Mouse (Mus musculus) adrenal gland, postnatal 14 days (tissue): Measurements from ENCODE around the gene Ccdc43. TPM values are rescaled to one million over a fixed set of nuclear protein-coding genes. Genes with fewer than 3 reads are reported as not detected.
A peak's percentile ranks its signal among the peaks of the same experiment; 100 is the strongest.

Experiments
- DNase-seq: peaks from one replicate; pipeline ENCODE4 v3.0.0; 2021; ENCODE audit warnings: mixed read lengths
- microRNA-seq, 2 experiments: library from miRNA; unstranded; fragments of <30 nt; microRNA quantifications; one replicate each; pipeline ENCODE4 v1.2.0; 2021
- total RNA-seq: library from RNA; stranded (reverse); gene quantifications from 2 replicates; pipeline ENCODE4 v1.2.3, GENCODE M21; 2021

The Ccdc43 gene
- total RNA-seq, 1 experiment from 2014 or later: 23.6 TPM

DNA sequence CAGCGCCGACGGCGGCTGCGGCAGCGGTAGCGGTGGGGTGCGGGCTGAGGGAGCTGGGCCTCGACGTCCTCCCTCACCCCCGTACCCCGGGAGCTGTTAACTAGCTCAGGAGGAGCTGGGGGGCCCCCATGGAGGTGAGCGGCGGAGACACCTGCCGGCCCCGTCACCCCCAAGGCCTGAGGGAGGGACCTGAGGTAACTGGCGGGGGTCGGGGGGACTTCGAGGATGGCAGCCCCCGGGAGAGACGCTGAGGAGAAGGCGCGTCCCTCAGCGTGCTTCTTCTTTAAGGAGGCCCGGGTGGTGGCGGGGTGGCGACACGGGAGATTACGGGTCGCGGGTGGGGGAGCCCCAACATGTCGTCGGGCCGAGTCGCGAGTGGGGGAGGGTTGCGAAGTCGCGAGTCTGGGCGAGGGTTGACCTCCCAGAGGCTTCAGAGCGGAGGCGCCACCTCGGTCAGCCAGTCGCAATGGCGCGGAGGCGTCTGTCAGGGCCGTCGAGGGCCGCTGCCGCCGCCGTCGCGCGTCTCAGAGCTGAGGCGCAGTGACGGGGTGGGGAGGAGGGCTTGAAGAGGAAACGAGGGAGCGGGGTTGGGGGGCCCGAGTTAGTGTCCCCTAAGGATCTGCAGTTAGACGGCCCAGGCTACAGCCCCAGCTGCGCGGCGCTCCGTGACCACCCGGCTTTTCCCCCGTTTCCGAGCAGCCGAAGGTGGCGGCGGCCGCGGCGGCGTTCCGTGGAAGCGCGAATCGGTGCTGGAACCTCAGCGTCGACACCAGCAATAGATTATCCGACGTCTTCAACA, 31.7 kb downstream of the Ccdc43 start:
- DNase-seq: no peak

GRCm38 (mm10) chr11:102665151-102665550, 32.4 kb downstream of the Ccdc43 start:
- DNase-seq: no peak

DNA sequence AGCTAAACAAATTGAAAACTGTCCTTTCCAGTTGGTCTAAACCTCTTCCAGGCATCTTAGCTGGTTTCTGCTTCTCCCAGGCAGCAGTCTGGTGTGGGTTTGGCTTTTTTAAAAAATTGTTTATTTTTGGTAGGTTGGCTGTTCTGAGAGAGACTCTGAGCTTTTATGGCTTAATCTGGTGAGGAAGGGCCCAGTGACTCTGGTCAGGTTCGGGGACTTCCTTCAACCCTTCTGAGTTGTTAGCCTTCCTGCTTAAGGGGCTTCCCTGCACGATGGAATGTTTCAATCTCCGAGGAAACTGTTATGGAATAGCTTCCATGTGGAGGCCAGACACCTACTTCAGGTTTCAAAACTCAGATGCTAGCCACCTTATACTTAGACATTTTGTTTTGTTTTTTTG, 34.2 kb downstream of the Ccdc43 start, which contains the start of gene Meioc:
Gene Meioc (plus strand): TSS at position 301 of the 400 bp plus-strand sequence.
- DNase-seq: no peak

DNA sequence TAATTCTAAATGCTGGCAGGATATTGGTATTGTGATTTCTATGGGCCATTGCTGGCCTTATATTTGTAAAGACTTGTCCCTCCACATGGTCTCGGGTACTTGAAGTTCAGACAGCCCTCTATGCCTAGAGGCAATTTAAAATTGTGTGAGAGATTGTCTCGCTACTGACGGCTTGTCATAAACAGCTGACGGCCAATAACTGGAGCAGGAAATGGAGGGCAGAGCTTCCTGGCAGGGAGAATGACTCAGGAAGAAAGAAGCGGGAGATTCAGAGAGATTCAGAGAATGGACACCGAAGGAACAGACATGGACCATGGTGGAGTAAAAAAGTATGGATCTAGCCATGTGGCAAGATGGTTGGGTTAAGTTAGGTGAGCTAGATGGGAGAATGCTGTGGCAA, 40.7 kb downstream of the Ccdc43 start:
- no peak for DNase-seq

DNA sequence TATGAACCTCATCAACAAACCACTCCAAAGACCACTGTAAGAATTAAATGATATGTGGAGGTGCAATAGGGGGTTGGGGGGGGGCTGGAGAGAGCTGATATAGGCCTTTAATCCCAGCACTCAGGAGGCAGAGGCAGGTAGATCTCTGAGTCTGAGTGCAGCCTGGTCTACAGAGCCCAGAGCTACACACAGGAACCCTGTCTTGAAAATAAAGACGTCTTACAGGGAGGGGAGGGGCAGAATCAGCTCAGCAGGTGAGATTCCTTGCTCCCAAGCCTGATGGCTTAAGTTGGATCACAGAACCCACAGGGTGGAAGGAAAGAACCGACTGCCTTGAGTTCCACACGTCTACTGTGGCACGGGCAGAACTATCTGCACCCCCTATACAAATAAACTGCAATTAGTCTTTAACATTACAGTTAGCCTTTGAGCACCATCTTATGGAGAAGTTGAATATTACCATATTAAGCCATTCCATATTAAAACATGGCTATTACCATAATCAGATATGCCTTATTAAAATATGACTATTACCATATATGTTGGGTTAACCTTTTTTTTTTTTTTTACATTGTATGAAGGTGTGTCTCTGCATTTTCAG, 41.2 kb downstream of the Ccdc43 start:
- DNase-seq: no peak

GRCm38 (mm10) chr11:102655888-102656287, 41.7 kb downstream of the Ccdc43 start:
- no peak for DNase-seq

DNA sequence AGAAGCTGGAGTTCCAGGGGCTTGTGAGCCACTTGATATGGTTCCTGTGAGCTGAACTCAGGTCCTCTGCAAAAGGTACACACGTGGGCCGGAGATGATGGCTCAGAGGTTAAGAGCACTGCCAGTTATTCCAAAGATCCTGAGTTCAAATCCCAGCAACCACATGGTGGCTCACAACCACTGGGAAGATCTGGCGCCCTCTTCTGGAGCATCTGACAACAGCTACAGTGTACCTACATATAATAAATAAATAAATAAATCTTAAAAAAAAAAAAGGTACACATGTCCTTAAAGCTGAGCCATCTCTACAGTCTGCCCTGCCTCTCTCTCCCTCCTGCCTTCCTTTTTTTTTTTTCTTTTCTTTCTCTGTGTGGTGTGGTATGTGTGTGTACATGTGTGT, 44.7 kb downstream of the Ccdc43 start:
- no peak for DNase-seq

DNA sequence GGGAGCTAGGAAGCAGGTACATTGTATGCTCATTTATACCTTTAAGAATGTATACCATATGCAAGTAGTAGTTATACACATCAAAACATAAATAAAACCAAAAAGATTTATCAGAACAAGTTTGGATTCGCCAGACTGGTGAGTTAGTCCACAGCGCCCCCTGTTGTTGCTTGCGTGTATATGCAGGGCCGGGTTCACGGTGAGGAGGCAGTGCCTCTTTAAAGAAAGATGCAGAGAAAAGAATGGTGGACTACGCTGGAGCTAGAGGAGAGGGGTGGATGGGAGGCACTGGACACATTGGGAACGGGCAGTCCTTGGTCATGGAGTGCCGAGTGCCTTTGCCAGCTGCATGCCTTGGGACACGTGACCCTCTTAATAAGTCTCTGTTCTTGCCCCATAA, 46.2 kb downstream of the Ccdc43 start:
- peak; percentile 86 for DNase-seq

DNA sequence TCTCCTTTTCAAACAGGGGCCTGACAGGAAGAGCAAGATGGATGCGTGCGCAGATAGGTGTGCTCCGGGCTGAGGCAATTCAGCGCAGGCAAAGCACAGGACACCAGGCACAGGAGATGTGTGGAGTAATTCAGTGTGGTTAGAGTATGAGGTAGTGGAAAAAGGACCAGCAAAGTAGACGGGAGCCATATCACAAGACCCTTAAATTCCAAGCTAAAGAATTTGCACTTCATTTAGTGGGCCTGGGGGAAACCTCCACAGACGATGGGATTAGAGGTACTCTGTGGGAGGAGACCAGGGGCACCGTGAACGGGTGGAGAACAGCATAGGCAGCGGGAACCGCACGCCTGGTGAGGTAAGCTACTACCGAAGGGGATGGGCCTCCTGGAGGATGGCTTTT, 49.7 kb downstream of the Ccdc43 start:
- DNase-seq: no peak

DNA sequence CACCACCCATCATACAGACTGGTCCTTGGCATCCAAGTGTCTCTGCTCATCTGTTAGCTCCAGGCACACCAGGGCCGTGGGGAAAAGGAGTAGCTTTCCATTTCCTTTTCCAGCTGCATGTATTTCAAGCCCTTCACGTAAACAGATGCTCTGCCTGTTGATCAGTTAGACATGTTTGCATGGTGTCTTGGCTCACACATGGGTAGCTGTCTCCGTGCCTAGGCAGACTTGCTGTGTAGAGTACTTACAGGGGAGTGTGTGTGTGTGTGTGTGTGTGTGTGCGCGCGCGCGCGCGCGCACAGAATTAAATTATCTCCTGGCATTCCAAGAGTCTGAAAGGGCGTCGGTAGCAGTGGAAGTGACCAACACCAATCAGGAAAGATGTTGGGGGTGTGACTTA, 51.4 kb downstream of the Ccdc43 start:
- DNase-seq: no peak

- DNase-seq: peak; percentile 67
Measured at GRCm38 (mm10) chr11:102643891-102644382, 53.6 kb downstream of the Ccdc43 start.

- peak; percentile 34 for DNase-seq
Measured at GRCm38 (mm10) chr11:102636887-102637286, 60.7 kb downstream of the Ccdc43 start.

Small RNA genes within 50 kb of the gene (microRNA-seq; reads per million reads assigned to microRNA genes)
- gene Gm22920: 0 reads per million in 2 experiments

Other genes with a start within 250 kb of the Ccdc43 start
- gene Itga2b, start 227.7 kb downstream of the Ccdc43 start, total RNA-seq: 4.6 and 7.4 TPM in 2 replicates
- gene Gpatch8, start 141.4 kb downstream of the Ccdc43 start, total RNA-seq: 29.7 and 29.9 TPM in 2 replicates
- 0.44 and 0.60 TPM in 2 replicates for gene Gm11627, start 118.3 kb downstream of the Ccdc43 start, total RNA-seq
- gene Fzd2, start 93.4 kb downstream of the Ccdc43 start, total RNA-seq: 4.0 and 4.4 TPM in 2 replicates
- not detected in 2 replicates for gene Meioc, start 34.1 kb downstream of the Ccdc43 start, total RNA-seq
- 10.3 and 17.2 TPM in 2 replicates for gene Adam11, start 63.7 kb upstream of the Ccdc43 start, total RNA-seq
- gene Gjc1, start 121.9 kb upstream of the Ccdc43 start, total RNA-seq: 22.5 and 24.7 TPM in 2 replicates
- gene Higd1b, start 138.1 kb upstream of the Ccdc43 start, total RNA-seq: 3.8 and 4.1 TPM in 2 replicates
- 79.9 and 96.2 TPM in 2 replicates for gene Eftud2, start 183.2 kb upstream of the Ccdc43 start, total RNA-seq
- 0.38 and 0.59 TPM in 2 replicates for gene Ccdc103, start 183.4 kb upstream of the Ccdc43 start, total RNA-seq
- gene Fam187a, start 187.4 kb upstream of the Ccdc43 start, total RNA-seq: not detected in 2 replicates
- 0.68 and 1.2 TPM in 2 replicates for gene Gfap, start 203.1 kb upstream of the Ccdc43 start, total RNA-seq
- gene Kif18b, start 227.3 kb upstream of the Ccdc43 start, total RNA-seq: 6.9 and 8.6 TPM in 2 replicates
- gene C1ql1, start 248.9 kb upstream of the Ccdc43 start, total RNA-seq: 35.3 TPM in 2 replicates